Mouse (Mus musculus) left cerebral cortex, postnatal 14 days (tissue): ENCODE data around the gene Cd72. TPM values are rescaled to one million over a fixed set of nuclear protein-coding genes. Genes with fewer than 3 reads are reported as not detected.
A peak's percentile ranks its signal among the peaks of the same experiment; 100 is the strongest.
"Not testable (repeated sequence)": the region's sequence is repeated elsewhere in the genome, so short reads cannot be mapped to it uniquely, and the experiment has no call there.

ENCODE experiments used
- DNase-seq, 2 experiments: peaks; one replicate each; pipeline ENCODE4 v3.0.0; 2021 to 2022; ENCODE audit warnings: low spot score in 2 of 2, mixed read lengths in 1 of 2
- intact Hi-C: fragments of 180-260 bp; cut with DNase I; formaldehyde crosslinking; loops from one replicate; pipeline ENCODE4 v1.15.1; 2025
- long read RNA-seq, 2 experiments: library from polyadenylated mRNA; stranded (forward); transcript quantifications; one replicate each; pipeline ENCODE4 v2.0.0; 2021
- total RNA-seq, 2 experiments: library from RNA; stranded (reverse); gene quantifications; 2 replicates each; pipeline ENCODE4 v1.2.3; 2021

Cd72 gene
- total RNA-seq = under 1 TPM in 1 of 2 experiments, not detected in 1; 0.36 TPM
- long read RNA-seq, experiment 1 = 0 reads
- long read RNA-seq, experiment 2 = 0 reads

GRCm38 (mm10) chr4:43454041-43454836, at the start of gene Cd72:
TSS of gene Cd72 (minus strand) at chr4:43454628.
- intact Hi-C loops = no loop called here
- no peak for DNase-seq

- intact Hi-C loops = no loop called here
- DNase-seq = no peak
Measured at GRCm38 (mm10) chr4:43503506-43503905, 49.1 kb upstream of the Cd72 start.

GRCm38 (mm10) chr4:43503041-43503440, 48.6 kb upstream of the Cd72 start:
- DNase-seq = no peak
- intact Hi-C loops = no loop called here

GRCm38 (mm10) chr4:43499407-43500333, 45.2 kb upstream of the Cd72 start, which contains the start of gene Arhgef39:
TSS of gene Arhgef39 (minus strand) at chr4:43499695.
- intact Hi-C loops = loop anchor here (5.0 kb wide), 1 partner anchor 63 kb away; the partner anchor contains the start of genes Creb3 and Tln1
- peak; percentile 62 to 76 for DNase-seq

DNA sequence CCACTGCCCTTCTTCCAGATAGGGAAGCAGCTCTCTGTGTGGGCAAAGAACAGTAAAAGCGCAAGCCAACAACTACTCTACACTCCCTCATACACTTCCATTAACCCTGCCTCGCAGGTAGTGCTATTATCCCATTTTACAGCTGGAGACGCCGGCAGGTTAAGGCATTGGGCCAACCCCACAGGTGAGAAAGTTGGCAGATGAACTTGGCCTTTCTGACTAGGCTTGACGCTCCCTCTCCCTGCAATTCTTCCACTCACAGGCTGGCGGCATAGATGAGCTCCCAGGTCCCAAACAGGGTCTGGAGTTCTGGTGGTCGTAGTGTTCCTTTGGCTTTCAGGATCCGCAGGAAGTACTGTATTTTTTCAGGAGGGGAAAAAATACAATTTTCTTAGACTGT, 44.6 kb upstream of the Cd72 start:
- DNase-seq = no peak
- intact Hi-C loops = loop anchor here (5.0 kb wide), 1 partner anchor 63 kb away; the partner anchor contains the start of genes Creb3 and Tln1

DNA sequence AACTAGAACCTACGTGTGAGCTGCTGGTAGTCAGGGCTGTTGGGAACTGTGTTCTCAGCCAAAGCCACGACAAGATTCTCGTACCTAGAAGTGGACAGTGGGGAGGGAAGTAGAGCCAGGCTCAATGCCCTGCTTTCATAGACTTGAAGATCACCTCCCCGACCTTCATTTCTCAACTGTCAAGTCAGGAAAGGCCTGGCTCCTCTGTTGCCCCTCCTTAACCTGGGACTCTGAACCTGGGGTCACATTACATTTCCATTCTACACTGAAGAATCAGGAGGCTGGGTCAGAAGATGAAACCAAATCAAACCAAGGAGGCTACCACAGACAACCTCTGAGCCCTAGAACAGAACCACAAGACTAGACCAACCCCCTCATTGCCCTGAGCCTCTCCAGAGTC, 43.5 kb upstream of the Cd72 start:
- DNase-seq = no peak
- intact Hi-C loops = loop anchor here (5.0 kb wide), 1 partner anchor 64 kb away; the partner anchor contains the start of genes Creb3 and Tln1

DNA sequence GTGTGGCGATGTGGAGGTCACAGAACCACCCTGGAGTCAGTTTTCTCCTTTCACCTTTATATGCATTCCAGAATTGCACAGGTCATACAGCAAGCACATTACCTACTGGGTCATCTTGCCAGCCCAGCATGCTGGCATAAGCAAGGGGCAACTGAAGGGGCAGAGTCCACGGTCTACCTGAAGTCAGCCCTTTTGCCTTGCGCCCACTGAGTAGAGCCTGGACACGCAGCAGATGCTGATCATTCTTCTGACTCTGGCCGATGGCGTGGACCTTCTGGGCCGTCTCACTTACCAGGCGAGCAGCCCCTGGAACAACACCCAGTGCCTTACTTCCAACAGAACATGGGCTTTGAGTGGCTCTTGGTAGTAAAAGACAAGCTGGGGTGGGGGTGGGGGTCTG, 43.0 kb upstream of the Cd72 start:
- intact Hi-C loops = loop anchor here (5.0 kb wide), 1 partner anchor 65 kb away; the partner anchor contains the start of genes Creb3 and Tln1
- no peak for DNase-seq

DNA sequence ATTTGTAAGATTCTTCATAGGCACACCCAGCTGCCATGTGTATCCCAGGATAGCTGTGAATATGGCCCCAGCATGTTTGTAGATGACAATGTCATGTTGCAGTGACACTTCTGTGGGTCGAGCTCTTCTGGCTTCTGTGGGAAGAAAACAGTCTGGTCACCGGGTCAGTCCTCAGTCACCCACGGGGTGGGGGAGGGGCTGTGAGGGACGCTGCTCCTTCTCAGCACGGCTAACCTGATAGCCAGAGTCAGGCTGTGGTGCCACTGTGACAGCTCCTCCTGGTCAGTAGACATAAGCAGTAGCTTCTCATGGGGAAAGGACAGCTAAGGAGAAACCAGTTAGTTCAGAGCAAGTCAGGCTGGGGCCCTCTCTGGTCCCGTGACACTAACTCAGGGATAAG, 42.2 kb upstream of the Cd72 start:
- intact Hi-C loops = loop anchor here (5.0 kb wide), 1 partner anchor 66 kb away; the partner anchor contains the start of genes Creb3 and Tln1
- DNase-seq = no peak

GRCm38 (mm10) chr4:43493846-43494240, 39.4 kb upstream of the Cd72 start:
- intact Hi-C loops = no loop called here
- no peak for DNase-seq

DNA sequence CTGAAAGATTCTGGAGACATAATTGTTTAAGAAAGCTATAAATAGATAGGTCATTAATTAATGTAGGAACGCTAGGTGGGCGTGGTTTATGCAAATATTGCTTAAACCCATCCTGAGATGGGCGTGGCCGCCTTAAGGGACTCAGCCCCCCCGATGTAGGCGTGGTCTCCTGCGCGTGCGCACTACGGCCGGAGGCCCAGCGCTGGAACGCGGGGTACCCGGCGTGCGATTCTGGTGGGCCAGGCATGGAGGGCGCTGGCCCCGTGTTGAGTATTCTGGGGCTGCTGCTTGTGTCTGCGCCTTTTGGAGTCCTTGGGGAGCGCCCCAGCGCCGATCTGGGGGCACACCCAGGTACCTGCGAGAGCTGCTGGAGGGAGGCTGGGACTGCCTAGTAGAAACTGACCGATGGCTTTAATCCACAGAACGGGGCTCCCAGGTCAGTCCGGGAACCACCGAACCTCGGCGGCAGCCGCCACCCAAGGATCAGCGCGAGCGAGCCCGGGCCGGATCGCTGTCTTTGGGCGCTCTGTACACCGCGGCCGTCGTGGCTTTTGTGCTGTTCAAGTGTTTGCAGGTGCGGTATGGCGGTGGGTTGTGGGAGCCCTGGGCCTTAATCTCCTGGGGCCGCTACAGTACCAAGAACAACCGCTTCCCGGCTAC, 38.9 kb upstream of the Cd72 start:
- DNase-seq = peak; percentile 98
- intact Hi-C loops = no loop called here

DNA sequence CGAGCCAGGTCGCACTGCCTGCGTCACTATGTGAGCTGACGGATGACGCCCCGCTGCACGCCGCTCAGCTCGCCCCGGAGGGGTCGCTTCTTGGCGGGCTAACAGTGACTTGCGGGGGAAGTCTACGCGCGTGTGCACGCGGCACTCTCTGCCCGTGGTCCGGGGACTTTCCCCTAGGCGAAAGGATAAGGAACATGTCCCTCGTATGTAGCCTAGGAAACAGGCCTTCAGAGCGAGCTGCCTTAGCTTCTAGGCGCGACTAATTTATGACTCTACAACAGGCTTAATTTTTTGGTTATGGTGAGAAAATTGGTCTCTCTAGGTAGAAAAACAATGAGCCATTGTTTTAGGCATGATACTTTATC, 38.4 kb upstream of the Cd72 start, which contains the start of gene Ccdc107:
Ccdc107 (plus strand) TSS at position 80 of the 365 bp plus-strand sequence.
- peak; percentile 94 to 96 for DNase-seq
- intact Hi-C loops = no loop called here

GRCm38 (mm10) chr4:43492101-43492820, 37.8 kb upstream of the Cd72 start:
- intact Hi-C loops = no loop called here
- DNase-seq = peak in 1 of 2 experiments; percentile 9

GRCm38 (mm10) chr4:43490801-43491200, 36.4 kb upstream of the Cd72 start:
- intact Hi-C loops = no loop called here
- no peak for DNase-seq

DNA sequence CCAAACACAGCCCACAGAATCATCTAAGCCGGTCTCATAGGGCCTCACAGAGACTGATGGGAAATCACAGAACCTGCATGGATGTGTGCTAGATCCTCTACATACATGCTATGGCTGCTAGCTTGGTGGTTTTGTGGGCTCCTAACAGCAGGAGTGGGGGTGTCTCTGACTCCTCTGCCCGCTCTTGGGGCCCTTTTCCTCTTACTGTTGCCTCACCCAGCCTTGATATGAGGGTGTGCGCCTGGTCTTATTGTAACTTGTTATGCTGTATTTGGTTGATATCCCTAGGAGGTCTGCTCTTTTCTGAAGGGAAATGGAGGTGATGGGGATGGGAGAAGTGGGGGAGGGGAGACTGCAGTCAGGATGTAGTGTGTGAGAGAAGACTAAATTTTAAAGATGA, 35.2 kb upstream of the Cd72 start:
- intact Hi-C loops = no loop called here
- no peak for DNase-seq

- intact Hi-C loops, DNase-seq: not testable (repeated sequence)
Measured at GRCm38 (mm10) chr4:43485666-43486065, 31.2 kb upstream of the Cd72 start.

DNA sequence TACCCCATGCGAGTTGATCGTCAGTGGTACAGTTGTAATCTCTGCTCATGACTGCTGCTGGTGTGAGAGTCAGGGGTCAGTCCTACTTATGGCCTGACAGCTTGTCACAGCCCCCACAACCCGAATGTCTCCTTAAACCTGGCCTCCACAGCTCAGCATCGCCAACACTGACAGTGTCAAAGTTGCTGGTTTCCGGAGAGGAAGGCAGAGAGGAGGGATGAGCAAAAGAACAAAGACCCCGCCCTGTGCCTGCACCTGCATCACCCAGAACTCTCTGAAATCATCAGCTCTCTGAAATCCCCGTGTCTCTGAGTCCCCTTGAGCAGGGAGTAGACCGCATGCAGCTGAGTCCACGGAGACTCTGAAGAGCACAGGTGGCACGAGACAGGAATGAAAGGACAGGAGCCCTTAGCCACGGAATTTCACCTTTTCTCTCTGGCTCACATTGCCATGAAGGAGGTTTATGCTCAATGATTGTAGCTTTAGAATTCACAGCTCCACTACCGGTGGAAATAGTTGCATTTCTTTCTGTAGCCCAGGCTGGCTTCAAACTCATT, 29.2 kb upstream of the Cd72 start, which contains the start of gene Sit1:
Sit1 (minus strand) TSS at position 200 of the 557 bp plus-strand sequence.
- intact Hi-C loops = no loop called here
- no peak for DNase-seq

DNA sequence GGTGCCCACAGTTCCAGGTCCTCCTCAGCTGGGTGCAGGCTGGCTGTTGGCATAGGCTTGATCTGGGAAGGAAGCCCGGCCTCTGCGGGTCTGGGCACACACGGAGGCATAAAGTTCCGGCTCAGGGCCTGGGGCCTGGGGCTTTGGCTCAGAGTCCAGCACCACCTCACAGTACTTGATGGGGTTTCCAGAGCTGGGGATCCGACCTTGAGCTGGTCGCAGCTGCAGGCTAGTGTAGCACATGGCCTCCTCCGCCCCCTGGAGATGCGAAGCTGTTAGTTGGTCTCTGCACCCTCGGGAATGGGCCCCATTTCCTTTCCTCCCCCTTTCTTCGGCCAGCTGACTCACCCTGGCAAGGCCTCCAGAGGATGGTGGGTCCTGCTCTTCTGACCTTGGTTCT, 28.2 kb upstream of the Cd72 start:
- intact Hi-C loops = no loop called here
- no peak for DNase-seq

- no peak for DNase-seq
- intact Hi-C loops = no loop called here
Measured at GRCm38 (mm10) chr4:43481894-43482456, 27.5 kb upstream of the Cd72 start.
